Mouse (Mus musculus): ENCODE measurements around the gene Adipoq. TPM values are rescaled to one million over a fixed set of nuclear protein-coding genes. Genes with fewer than 3 reads are reported as not detected.
A peak's percentile ranks its signal among the peaks of the same experiment; 100 is the strongest.

Gene Adipoq
- polyA plus RNA-seq, 1 experiment from 2014 or later, result not detected

GRCm38 (mm10) chr16:23127673-23128375 is 18.5 kb upstream of the Adipoq start, which contains the start of gene Rfc4:
Gene Rfc4 (minus strand): TSS chr16:23127737.
- under 1% methylated on average over 51 of the region's 51 CpGs for WGBS
- Histone ChIP-seq H3K4me2 (ENCODE audit: low read depth, low read length) (peak within 1 kb of the TSS; percentile 95), H3K4me3 (ENCODE audit: low read depth, low read length) (peak within 1 kb of the TSS; percentile 78), H3K27me3 (ENCODE audit: control insufficient read depth, insufficient read depth, low read length) (no peaks in the 10 kb centered on the region), H3K9me3 (ENCODE audit: control insufficient read depth, low read length) (no peaks in the 10 kb centered on the region), H3K36me3 (ENCODE audit: control insufficient read depth, insufficient read depth, low read length) (peaks cover 7% of the 10 kb centered on the region; the same call in 1 of the 2 replicates), H3K27ac (ENCODE audit: low read depth, low read length) (peak within 1 kb of the TSS; percentile 96), H3K9ac (replicated peaks; ENCODE audit: low read depth, low read length) (peak within 1 kb of the TSS; percentile 82), H3K4me1 (ENCODE audit: control insufficient read depth, insufficient read depth, low read length) (peaks cover 10% of the 10 kb centered on the region)
- peak; percentile 95 for ATAC-seq (ENCODE audit: low read depth)

DNA sequence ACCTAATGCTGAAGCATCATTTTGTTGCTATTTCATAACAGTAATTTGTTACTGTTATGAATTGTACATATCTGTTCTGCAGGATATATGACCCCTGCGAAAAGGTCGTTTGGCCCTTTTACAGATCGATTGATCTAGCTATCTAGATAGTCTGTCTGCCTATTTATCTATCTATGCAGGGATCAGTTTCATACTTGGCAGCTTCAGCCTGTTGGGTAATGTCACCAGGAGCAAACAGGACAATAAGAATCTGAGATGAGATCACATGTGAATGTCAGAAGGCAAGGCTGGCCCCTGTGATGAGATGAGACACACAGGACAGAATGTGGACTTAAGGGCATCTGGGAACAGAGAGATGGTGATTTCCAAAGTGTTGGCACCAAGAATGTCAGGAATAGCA is 16.0 kb upstream of the Adipoq start:
- no peak for ATAC-seq (ENCODE audit: low read depth)
- H3K9me3 ChIP-seq (ENCODE audit: control insufficient read depth, low read length), result no peaks in the 10 kb centered on the region
- H3K4me3 ChIP-seq (ENCODE audit: low read depth, low read length), result no peak overlapping the region
- H3K9ac ChIP-seq (replicated peaks; ENCODE audit: low read depth, low read length), result no peak overlapping the region
- H3K36me3 ChIP-seq (ENCODE audit: control insufficient read depth, insufficient read depth, low read length), result no peaks in the 10 kb centered on the region
- no peak overlapping the region for H3K4me2 ChIP-seq (ENCODE audit: low read depth, low read length)
- peaks cover 10% of the 10 kb centered on the region for H3K4me1 ChIP-seq (ENCODE audit: control insufficient read depth, insufficient read depth, low read length)
- WGBS, result 95% methylated on average over 3 of the region's 3 CpGs
- no peak overlapping the region for H3K27ac ChIP-seq (ENCODE audit: low read depth, low read length)
- H3K27me3 ChIP-seq (ENCODE audit: control insufficient read depth, insufficient read depth, low read length), result no peaks in the 10 kb centered on the region

- Histone ChIP-seq H3K27me3 (ENCODE audit: control insufficient read depth, insufficient read depth, low read length) (no peaks in the 10 kb centered on the region), H3K4me3 (ENCODE audit: low read depth, low read length) (no peak overlapping the region), H3K9me3 (ENCODE audit: control insufficient read depth, low read length) (no peaks in the 10 kb centered on the region), H3K36me3 (ENCODE audit: control insufficient read depth, insufficient read depth, low read length) (no peaks in the 10 kb centered on the region), H3K9ac (replicated peaks; ENCODE audit: low read depth, low read length) (no peak overlapping the region), H3K4me1 (ENCODE audit: control insufficient read depth, insufficient read depth, low read length) (peaks cover 5% of the 10 kb centered on the region), H3K27ac (ENCODE audit: low read depth, low read length) (no peak overlapping the region), H3K4me2 (ENCODE audit: low read depth, low read length) (no peak overlapping the region)
- 91% methylated on average over 1 of the region's 1 CpGs for WGBS
- ATAC-seq (ENCODE audit: low read depth), result no peak
Observed at GRCm38 (mm10) chr16:23132336-23132735, 14.0 kb upstream of the Adipoq start.

GRCm38 (mm10) chr16:23135421-23136149 is 10.8 kb upstream of the Adipoq start:
- Histone ChIP-seq H3K9me3 (ENCODE audit: control insufficient read depth, low read length) (no peaks in the 10 kb centered on the region), H3K4me2 (ENCODE audit: low read depth, low read length) (no peak overlapping the region), H3K27ac (ENCODE audit: low read depth, low read length) (no peak overlapping the region), H3K4me3 (ENCODE audit: low read depth, low read length) (no peak overlapping the region), H3K27me3 (ENCODE audit: control insufficient read depth, insufficient read depth, low read length) (no peaks in the 10 kb centered on the region), H3K9ac (replicated peaks; ENCODE audit: low read depth, low read length) (no peak overlapping the region), H3K36me3 (ENCODE audit: control insufficient read depth, insufficient read depth, low read length) (no peaks in the 10 kb centered on the region), H3K4me1 (ENCODE audit: control insufficient read depth, insufficient read depth, low read length) (no peaks in the 10 kb centered on the region)
- ATAC-seq (ENCODE audit: low read depth), result no peak
- 25% methylated on average over 11 of the region's 11 CpGs for WGBS

- WGBS, result 72% methylated on average over 4 of the region's 4 CpGs
- no peak for ATAC-seq (ENCODE audit: low read depth)
Observed at GRCm38 (mm10) chr16:23136406-23136970, 9.8 kb upstream of the Adipoq start.

GRCm38 (mm10) chr16:23140911-23141310 is 5.4 kb upstream of the Adipoq start:
- Histone ChIP-seq H3K4me2 (ENCODE audit: low read depth, low read length) (no peak overlapping the region), H3K4me3 (ENCODE audit: low read depth, low read length) (no peak overlapping the region), H3K27me3 (ENCODE audit: control insufficient read depth, insufficient read depth, low read length) (no peaks in the 10 kb centered on the region), H3K9ac (replicated peaks; ENCODE audit: low read depth, low read length) (no peak overlapping the region), H3K27ac (ENCODE audit: low read depth, low read length) (no peak overlapping the region), H3K36me3 (ENCODE audit: control insufficient read depth, insufficient read depth, low read length) (no peaks in the 10 kb centered on the region), H3K4me1 (ENCODE audit: control insufficient read depth, insufficient read depth, low read length) (no peaks in the 10 kb centered on the region), H3K9me3 (ENCODE audit: control insufficient read depth, low read length) (no peaks in the 10 kb centered on the region)
- WGBS, result 98% methylated on average over 3 of the region's 3 CpGs
- no peak for ATAC-seq (ENCODE audit: low read depth)

More at GRCm38 (mm10) chr16:23136406-23136970, 9.8 kb upstream of the Adipoq start:
- no peak overlapping the region for H3K4me3 ChIP-seq (ENCODE audit: low read depth, low read length)
- no peak overlapping the region for H3K27ac ChIP-seq (ENCODE audit: low read depth, low read length)
- no peak overlapping the region for H3K9ac ChIP-seq (replicated peaks; ENCODE audit: low read depth, low read length)
- H3K9me3 ChIP-seq (ENCODE audit: control insufficient read depth, low read length), result no peaks in the 10 kb centered on the region
- H3K27me3 ChIP-seq (ENCODE audit: control insufficient read depth, insufficient read depth, low read length), result no peaks in the 10 kb centered on the region
- H3K36me3 ChIP-seq (ENCODE audit: control insufficient read depth, insufficient read depth, low read length), result no peaks in the 10 kb centered on the region
- H3K4me2 ChIP-seq (ENCODE audit: low read depth, low read length), result no peak overlapping the region
- H3K4me1 ChIP-seq (ENCODE audit: control insufficient read depth, insufficient read depth, low read length), result no peaks in the 10 kb centered on the region

DNA sequence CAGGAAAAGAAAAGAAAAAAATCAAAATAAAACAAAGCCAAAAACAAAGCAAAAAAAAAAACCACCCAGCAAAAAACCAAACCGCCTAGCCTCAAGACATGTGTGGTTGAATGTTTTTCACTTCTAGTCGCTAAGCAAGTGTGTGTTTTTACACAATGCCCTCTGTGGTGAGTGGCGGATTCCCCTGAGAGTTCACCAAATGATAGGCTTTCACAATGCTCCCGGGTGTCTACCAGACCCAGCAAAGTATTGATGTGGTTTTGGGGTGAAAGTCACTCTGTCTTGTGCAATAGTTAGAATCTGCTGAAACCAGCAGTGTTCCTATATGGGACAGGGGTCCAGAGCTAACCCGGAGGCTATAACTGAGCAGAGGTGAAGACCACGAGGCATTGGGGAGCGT is 2.0 kb upstream of the Adipoq start:
- no peaks in the 10 kb centered on the region for H3K9me3 ChIP-seq (ENCODE audit: control insufficient read depth, low read length)
- no peaks in the 10 kb centered on the region for H3K4me1 ChIP-seq (ENCODE audit: control insufficient read depth, insufficient read depth, low read length)
- H3K27me3 ChIP-seq (ENCODE audit: control insufficient read depth, insufficient read depth, low read length), result no peaks in the 10 kb centered on the region
- 87% methylated on average over 7 of the region's 7 CpGs for WGBS
- H3K4me3 ChIP-seq (ENCODE audit: low read depth, low read length), result no peak overlapping the region
- no peak overlapping the region for H3K27ac ChIP-seq (ENCODE audit: low read depth, low read length)
- no peak overlapping the region for H3K4me2 ChIP-seq (ENCODE audit: low read depth, low read length)
- H3K9ac ChIP-seq (replicated peaks; ENCODE audit: low read depth, low read length), result no peak overlapping the region
- H3K36me3 ChIP-seq (ENCODE audit: control insufficient read depth, insufficient read depth, low read length), result no peaks in the 10 kb centered on the region
- no peak for ATAC-seq (ENCODE audit: low read depth)

DNA sequence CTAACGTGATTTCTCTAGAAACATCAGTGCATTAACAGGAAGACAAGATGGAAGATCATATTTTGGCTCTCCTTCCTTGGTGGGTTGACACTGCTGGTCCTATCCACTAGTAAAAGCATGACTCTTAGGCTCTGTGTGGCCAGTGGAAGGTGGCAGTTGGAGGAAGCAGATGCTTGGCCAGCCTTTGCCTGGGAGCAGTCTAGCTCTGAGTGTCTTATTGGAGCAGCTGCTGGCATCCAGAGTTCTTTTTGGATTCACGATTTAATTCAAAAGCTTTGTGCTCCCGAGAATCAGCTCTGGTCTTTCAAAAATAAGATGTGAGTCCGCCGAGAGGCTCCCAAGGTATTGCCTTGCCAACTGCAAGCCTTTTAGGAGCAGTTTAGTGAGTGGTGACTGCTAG is 1.1 kb upstream of the Adipoq start:
- 84% methylated on average over 5 of the region's 5 CpGs for WGBS

GRCm38 (mm10) chr16:23148936-23149335 is 2.6 kb downstream of the Adipoq start:
- H3K36me3 ChIP-seq (ENCODE audit: control insufficient read depth, insufficient read depth, low read length), result no peaks in the 10 kb centered on the region
- no peaks in the 10 kb centered on the region for H3K9me3 ChIP-seq (ENCODE audit: control insufficient read depth, low read length)
- H3K4me2 ChIP-seq (ENCODE audit: low read depth, low read length), result no peak overlapping the region
- no peak for ATAC-seq (ENCODE audit: low read depth)
- WGBS, result 93% methylated on average over 2 of the region's 2 CpGs
- H3K27me3 ChIP-seq (ENCODE audit: control insufficient read depth, insufficient read depth, low read length), result no peaks in the 10 kb centered on the region
- H3K27ac ChIP-seq (ENCODE audit: low read depth, low read length), result no peak overlapping the region
- no peaks in the 10 kb centered on the region for H3K4me1 ChIP-seq (ENCODE audit: control insufficient read depth, insufficient read depth, low read length)
- no peak overlapping the region for H3K9ac ChIP-seq (replicated peaks; ENCODE audit: low read depth, low read length)
- H3K4me3 ChIP-seq (ENCODE audit: low read depth, low read length), result no peak overlapping the region

More for the DNA sequence above, 1.1 kb upstream of the Adipoq start:
- H3K4me2 ChIP-seq (ENCODE audit: low read depth, low read length), result no peak overlapping the region
- no peak overlapping the region for H3K4me3 ChIP-seq (ENCODE audit: low read depth, low read length)
- H3K27me3 ChIP-seq (ENCODE audit: control insufficient read depth, insufficient read depth, low read length), result no peaks in the 10 kb centered on the region
- no peak for ATAC-seq (ENCODE audit: low read depth)
- no peak overlapping the region for H3K27ac ChIP-seq (ENCODE audit: low read depth, low read length)
- H3K9ac ChIP-seq (replicated peaks; ENCODE audit: low read depth, low read length), result no peak overlapping the region
- no peaks in the 10 kb centered on the region for H3K4me1 ChIP-seq (ENCODE audit: control insufficient read depth, insufficient read depth, low read length)
- H3K36me3 ChIP-seq (ENCODE audit: control insufficient read depth, insufficient read depth, low read length), result no peaks in the 10 kb centered on the region
- H3K9me3 ChIP-seq (ENCODE audit: control insufficient read depth, low read length), result no peaks in the 10 kb centered on the region
